Mouse (Mus musculus) heart, adult 2 months (tissue): Measurements from ENCODE around the gene Rasl11a. TPM values are rescaled to one million over a fixed set of nuclear protein-coding genes. Genes with fewer than 3 reads are reported as not detected.

Experiments used
- DNase-seq, 2 experiments: peaks; one replicate each; pipeline ENCODE4 v3.0.0; 2021
- H3K27ac ChIP-seq: fragments of 200-600 bp; 2 replicates; pipeline ENCODE4 v1.8.1; 2022
- H3K27me3 ChIP-seq: fragments of 200-500 bp; 2 replicates; pipeline ENCODE4 v1.6.1; 2012; ENCODE audit warnings: mild to moderate bottlenecking, low read length, inconsistent platforms, mixed read lengths; ENCODE audit not compliant: control insufficient read depth, insufficient read depth
- H3K36me3 ChIP-seq: fragments of 200-500 bp; 2 replicates; pipeline ENCODE4 v1.6.1; 2012; ENCODE audit warnings: low read length, inconsistent platforms; ENCODE audit not compliant: control insufficient read depth, insufficient read depth
- H3K4me1 ChIP-seq: fragments of 200-500 bp; 2 replicates; pipeline ENCODE4 v1.6.1; 2011; ENCODE audit warnings: low read length; ENCODE audit not compliant: control insufficient read depth, insufficient read depth
- H3K4me3 ChIP-seq: fragments of 200-600 bp; 2 replicates; pipeline ENCODE4 v1.8.1; 2022
- H3K79me2 ChIP-seq: fragments of 200-500 bp; replicated peaks from 2 replicates; pipeline ENCODE4 v1.6.1; 2012; ENCODE audit warnings: mild to moderate bottlenecking, inconsistent platforms, low read length, moderate library complexity, mixed read lengths; ENCODE audit not compliant: control insufficient read depth, insufficient read depth
- H3K9ac ChIP-seq: fragments of 200-500 bp; 2 replicates; pipeline ENCODE4 v1.6.1; 2012; ENCODE audit warnings: low read depth, mild to moderate bottlenecking, control low read depth, inconsistent platforms, low read length, mixed read lengths
- CTCF ChIP-seq: fragments of 200-600 bp; IDR thresholded peaks from 2 replicates; pipeline ENCODE4 v1.8.1; 2022; ENCODE audit warnings: antibody characterized with exemption, mild to moderate bottlenecking, moderate library complexity
- EP300 ChIP-seq: fragments of 200-500 bp; IDR thresholded peaks from 2 replicates; pipeline ENCODE4 v1.6.1; 2011; ENCODE audit warnings: low read depth, low read length, control low read depth; ENCODE audit not compliant: insufficient read depth
- POLR2A ChIP-seq: fragments of 200-500 bp; IDR thresholded peaks from 2 replicates; pipeline ENCODE4 v1.6.1; 2011; ENCODE audit warnings: mild to moderate bottlenecking, low read depth, low read length, control low read depth; ENCODE audit not compliant: insufficient read depth
- WGBS: fragments of 180-500 bp; shearing (Covaris S2); methylation state at CpG from one replicate; pipeline ENCODE4 v1.1.7; 2018; 5-methylcytosine and 5-hydroxymethylcytosine counted together
- intact Hi-C: fragments of 180-260 bp; cut with DNase I; formaldehyde crosslinking; loops from one replicate; pipeline ENCODE4 v1.15.1; 2025
- polyA plus RNA-seq: library from polyadenylated mRNA; depleted of rRNA; stranded (reverse); fragments of >200 nt; gene quantifications from 2 replicates; pipeline ENCODE4 v1.2.3, GENCODE M21; 2012
- total RNA-seq, 2 experiments: library from RNA; stranded (reverse); gene quantifications; 2 replicates each; pipeline ENCODE4 v1.2.3; 2021

The Rasl11a gene
- total and polyA plus RNA-seq, 3 experiments: 1.8 to 3.7 (median 2.7) TPM

DNA sequence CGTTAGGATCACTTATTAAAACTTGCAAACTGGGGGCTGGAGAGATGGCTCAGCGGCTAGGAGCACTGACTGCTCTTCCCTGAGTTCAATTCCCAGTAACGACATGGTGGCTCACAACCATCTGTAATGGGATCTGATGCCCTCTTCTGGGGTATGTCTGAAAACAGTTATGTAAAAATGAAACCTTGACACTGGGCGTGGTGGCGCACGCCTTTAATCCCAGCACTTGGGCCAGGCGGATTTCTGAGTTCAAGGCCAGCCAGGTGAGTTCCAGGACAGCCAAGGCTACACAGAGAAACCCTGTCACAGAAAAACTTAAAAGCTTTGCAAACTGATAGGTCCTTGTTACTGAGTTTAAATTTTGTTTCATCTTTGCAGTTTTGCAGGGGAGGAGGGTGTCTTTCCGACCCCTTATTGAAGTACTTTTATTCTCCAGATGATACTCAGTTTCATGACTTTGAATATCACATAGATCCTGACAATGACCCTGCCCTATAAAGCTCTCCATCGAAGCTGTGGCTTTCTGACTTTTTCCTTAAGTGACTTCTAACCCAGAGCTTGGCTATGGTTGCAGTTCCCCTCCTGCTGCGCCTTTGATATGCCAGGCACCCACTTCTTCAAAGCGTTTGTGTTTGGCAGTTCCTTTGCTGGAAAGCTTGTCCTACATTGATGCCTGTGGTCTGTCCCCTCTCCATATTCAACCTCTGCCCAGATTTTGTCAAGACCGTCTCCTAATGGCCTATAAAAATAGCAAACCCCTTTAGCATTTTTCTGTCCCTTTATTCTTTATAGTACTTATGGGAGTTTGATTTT is 5.8 kb upstream of the Rasl11a start:
- Histone ChIP-seq H3K79me2 (no peaks in the 10 kb centered on the region), H3K4me1 (no peaks in the 10 kb centered on the region), H3K9ac (no peak overlapping the region), H3K27ac (no peak overlapping the region), H3K27me3 (no peaks in the 10 kb centered on the region), H3K4me3 (no peak overlapping the region), H3K36me3 (peaks cover 13% of the 10 kb centered on the region)
- intact Hi-C loops: loop anchor here (10.0 kb wide), 2 partner anchors 64 to 236 kb away; partner anchors contain the start of genes Lnx2 and Polr1d
- 62% methylated on average over 12 of the region's 12 CpGs for WGBS
- no peak for DNase-seq
- TF ChIP-seq POLR2A: no peak
- TF ChIP-seq CTCF: no peak
- TF ChIP-seq EP300: no peak

- Histone ChIP-seq H3K9ac (no peak overlapping the region), H3K27me3 (no peaks in the 10 kb centered on the region), H3K36me3 (peaks cover 6% of the 10 kb centered on the region; the same call in 1 of the 2 replicates), H3K27ac (no peak overlapping the region), H3K79me2 (no peaks in the 10 kb centered on the region), H3K4me1 (peaks cover 2% of the 10 kb centered on the region), H3K4me3 (no peak overlapping the region)
- TF ChIP-seq EP300: no peak
- TF ChIP-seq CTCF: no peak
- TF ChIP-seq POLR2A: no peak
- 69% methylated on average over 5 of the region's 5 CpGs for WGBS
- intact Hi-C loops: loop anchor here (10.0 kb wide), 3 partner anchors 65 to 235 kb away; partner anchors contain the start of genes Lnx2, Mtif3 and Polr1d
- DNase-seq: no peak
Observed at GRCm38 (mm10) chr5:146839760-146840159, 5.1 kb upstream of the Rasl11a start.

DNA sequence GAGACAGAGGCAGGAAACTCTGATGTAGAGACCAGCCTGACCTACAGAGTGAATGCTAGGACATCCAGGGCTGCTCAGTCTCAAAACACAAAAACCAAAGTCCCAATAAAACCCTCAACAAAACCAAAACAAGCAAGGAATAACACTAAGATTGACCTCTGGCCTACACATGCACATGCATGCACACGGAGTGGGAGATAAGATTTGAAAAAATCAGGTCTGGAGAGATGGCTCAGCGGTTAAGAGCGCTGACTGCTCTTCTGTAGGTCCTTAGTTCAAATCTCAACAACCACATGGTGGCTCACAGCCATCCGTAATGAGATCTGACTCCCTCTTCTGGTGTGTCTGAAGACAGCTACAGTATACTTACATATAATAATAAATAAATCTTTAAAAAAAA is 4.4 kb upstream of the Rasl11a start:
- no peak for DNase-seq
- no peak overlapping the region for H3K27ac ChIP-seq
- H3K36me3 ChIP-seq: peaks cover 4% of the 10 kb centered on the region; the same call in 1 of the 2 replicates
- H3K79me2 ChIP-seq: no peaks in the 10 kb centered on the region
- TF ChIP-seq POLR2A (no peak), EP300 (no peak), CTCF (no peak)
- no peak overlapping the region for H3K4me3 ChIP-seq
- H3K27me3 ChIP-seq: no peaks in the 10 kb centered on the region
- H3K9ac ChIP-seq: no peak overlapping the region
- intact Hi-C loops: loop anchor here (10.0 kb wide), 1 partner anchor 124 kb away; the partner anchor contains the start of gene Mtif3
- 68% methylated on average over 4 of the region's 4 CpGs for WGBS
- H3K4me1 ChIP-seq: peaks cover 2% of the 10 kb centered on the region

GRCm38 (mm10) chr5:146841301-146841700 is 3.6 kb upstream of the Rasl11a start:
- no peak for DNase-seq
- Histone ChIP-seq H3K36me3 (peaks cover under 1% of the 10 kb centered on the region; the same call in 1 of the 2 replicates), H3K4me3 (no peak overlapping the region), H3K79me2 (no peaks in the 10 kb centered on the region), H3K9ac (no peak overlapping the region), H3K27ac (no peak overlapping the region), H3K4me1 (peaks cover 5% of the 10 kb centered on the region), H3K27me3 (no peaks in the 10 kb centered on the region)
- intact Hi-C loops: loop anchor here (10.0 kb wide), 1 partner anchor 124 kb away; the partner anchor contains the start of gene Mtif3
- 81% methylated on average over 5 of the region's 5 CpGs for WGBS
- TF ChIP-seq POLR2A (no peak), CTCF (no peak), EP300 (no peak)

DNA sequence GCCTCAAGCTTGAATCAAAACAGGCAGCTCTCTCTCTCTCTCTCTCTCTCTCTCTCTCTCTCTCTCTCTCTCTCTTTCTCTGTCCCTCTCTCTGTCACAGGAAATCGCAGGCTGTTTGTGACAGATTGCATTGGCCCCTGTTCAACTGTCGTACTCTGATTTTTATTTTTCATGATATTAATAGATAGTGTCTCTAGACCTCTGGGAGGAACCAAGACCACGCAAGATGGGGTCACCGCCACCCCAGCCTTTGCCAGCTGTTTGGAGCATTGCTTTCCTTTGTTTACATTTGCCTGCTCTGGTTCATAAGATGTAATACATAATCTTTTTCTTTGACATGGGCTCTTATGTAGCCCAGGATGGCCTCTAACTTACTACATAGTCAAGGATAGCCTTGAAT is 2.9 kb upstream of the Rasl11a start:
- TF ChIP-seq EP300 (no peak), CTCF (no peak), POLR2A (no peak)
- intact Hi-C loops: loop anchor here (10.0 kb wide), 1 partner anchor 123 kb away; the partner anchor contains the start of gene Mtif3
- 72% methylated on average over 4 of the region's 4 CpGs for WGBS

More for the DNA sequence above, 2.9 kb upstream of the Rasl11a start:
- Histone ChIP-seq H3K4me3 (no peak overlapping the region), H3K9ac (no peak overlapping the region), H3K27ac (no peak overlapping the region), H3K79me2 (no peaks in the 10 kb centered on the region), H3K36me3 (no peaks in the 10 kb centered on the region; the same call in 1 of the 2 replicates), H3K27me3 (no peaks in the 10 kb centered on the region), H3K4me1 (peaks cover 5% of the 10 kb centered on the region)
- no peak for DNase-seq
